Mouse (Mus musculus): ENCODE data around the gene Surf6.
"Not testable (repeated sequence)": the region's sequence is repeated elsewhere in the genome, so short reads cannot be mapped to it uniquely, and the experiment has no call there.

The Surf6 gene

GRCm38 (mm10) chr2:26913416-26914147, 10.9 kb upstream of the Surf6 start:
- DNase-seq (ENCODE audit: low spot score) = no peak

DNA sequence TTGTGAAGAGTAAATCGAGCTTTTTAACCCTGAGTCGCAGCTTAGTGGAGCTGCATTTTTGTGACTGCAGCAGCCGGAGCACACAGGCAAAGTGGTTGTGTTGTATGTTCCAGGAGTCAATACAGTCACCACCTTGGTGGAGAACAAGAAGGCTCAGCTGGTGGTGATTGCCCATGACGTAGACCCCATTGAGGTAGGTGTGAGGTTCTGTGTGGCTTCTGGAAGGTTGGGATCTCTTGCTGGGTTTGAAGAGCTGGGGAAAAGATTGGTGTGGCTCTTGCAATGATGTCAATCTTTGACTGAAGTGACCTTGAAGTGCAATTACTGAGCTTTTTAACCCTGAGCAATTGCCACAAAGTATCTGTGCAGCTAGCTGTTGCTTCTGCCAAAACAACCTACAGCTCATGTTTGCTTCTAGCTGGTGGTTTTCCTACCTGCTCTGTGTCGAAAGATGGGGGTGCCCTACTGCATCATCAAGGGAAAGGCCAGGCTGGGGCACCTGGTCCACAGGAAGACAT, 9.6 kb upstream of the Surf6 start:
- no peak for DNase-seq (ENCODE audit: low spot score)

DNA sequence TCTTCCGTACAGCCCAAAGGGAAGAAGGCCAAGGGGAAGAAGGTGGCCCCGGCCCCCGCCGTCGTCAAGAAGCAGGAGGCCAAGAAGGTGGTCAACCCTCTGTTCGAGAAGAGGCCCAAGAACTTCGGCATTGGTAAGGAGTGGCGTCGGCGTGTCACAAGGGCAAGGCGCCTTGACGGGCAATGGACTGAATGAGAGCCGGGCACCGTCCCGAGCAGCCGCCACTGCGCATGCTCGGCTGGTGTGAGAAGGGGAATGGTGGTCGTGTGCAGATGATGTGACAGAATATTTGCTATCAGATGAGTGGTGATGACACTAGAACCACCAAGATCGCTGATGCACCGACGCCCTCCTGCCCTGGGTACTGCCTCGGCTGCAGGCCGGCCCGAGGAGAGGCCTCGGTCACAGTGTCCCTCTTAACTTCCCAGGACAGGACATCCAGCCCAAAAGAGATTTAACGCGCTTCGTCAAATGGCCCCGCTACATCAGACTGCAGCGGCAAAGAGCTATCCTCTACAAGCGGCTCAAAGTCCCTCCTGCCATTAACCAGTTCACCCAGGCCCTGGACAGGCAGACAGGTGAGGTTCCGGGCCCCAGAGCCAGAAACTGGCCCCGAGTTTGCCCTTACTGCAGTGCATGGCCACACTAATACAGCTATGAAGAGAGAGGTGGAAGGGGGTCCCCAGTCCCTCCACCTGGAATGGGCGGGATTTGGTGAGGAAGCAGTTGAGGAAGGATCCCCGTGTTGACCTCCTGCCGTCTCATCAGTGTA, 8.5 kb upstream of the Surf6 start:
- DNase-seq (ENCODE audit: low spot score) = peak; percentile 64

DNA sequence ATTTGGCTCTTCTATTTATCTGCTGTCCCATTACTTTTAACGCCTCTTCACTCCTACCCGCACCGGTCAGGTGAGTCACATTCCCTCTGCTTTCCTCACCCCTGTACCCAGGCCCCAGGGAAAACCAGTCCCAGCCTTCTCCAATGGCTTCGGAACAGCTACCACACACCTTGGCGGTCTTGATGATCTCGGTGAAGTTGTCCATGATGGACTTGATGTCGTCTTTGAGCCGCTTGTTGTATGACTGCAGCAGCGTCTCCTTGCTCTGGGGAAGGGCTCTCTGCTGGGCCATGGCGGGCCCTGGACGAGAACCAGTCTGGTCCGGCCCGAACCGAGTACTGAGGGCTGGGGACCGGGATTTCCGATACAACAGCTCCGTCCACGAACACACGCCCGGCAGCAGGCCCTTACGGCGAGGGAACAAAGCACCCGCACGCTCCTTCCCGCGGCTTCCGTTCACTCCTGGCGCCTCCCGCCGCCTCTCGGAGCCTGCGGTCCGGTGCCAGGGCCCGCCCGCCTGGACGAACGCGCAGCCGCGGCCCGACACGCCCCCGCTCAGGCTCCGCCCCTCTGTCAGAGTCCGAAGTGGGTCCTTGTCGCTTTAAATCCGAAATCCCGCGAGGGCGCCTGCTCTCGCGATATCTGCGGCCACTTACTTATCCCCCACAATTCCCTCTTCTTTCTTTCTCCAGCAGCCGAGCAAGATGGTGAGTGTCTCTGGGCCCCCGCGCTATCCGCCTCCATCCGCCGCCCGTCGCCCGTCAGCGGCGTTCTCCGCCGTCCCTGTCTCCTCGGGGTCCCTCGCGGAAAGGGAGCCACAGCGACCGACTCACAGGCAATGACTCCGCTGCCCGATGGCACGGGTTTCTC, 7.7 kb upstream of the Surf6 start, which contains the start of the genes Med22 and Rpl7a:
TSS of gene Med22 (minus strand) at position 554 of the 870 bp plus-strand sequence.
TSS of gene Rpl7a (plus strand) at position 641 of the 870 bp plus-strand sequence.
- DNase-seq (ENCODE audit: low spot score) = peak; percentile 98

DNA sequence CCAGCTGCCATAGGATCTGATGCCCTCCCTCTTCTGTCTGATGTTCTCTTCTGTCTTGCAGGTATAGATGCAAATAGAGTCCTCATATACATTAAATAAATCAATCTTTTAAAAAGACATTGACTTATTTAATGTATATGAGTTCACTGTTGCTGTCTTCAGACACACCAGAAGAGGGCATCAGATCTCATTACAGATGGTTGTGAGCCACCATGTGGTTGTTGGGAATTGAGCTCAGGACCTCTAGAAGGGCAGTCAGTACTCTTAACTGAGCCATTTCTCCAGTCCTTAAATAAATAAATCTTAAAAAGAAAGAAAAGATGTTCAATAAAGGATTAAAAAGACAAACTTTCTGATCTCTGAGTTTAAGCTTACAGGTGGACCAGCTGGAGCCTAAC, 6.7 kb upstream of the Surf6 start:
- no peak for DNase-seq (ENCODE audit: low spot score)

DNA sequence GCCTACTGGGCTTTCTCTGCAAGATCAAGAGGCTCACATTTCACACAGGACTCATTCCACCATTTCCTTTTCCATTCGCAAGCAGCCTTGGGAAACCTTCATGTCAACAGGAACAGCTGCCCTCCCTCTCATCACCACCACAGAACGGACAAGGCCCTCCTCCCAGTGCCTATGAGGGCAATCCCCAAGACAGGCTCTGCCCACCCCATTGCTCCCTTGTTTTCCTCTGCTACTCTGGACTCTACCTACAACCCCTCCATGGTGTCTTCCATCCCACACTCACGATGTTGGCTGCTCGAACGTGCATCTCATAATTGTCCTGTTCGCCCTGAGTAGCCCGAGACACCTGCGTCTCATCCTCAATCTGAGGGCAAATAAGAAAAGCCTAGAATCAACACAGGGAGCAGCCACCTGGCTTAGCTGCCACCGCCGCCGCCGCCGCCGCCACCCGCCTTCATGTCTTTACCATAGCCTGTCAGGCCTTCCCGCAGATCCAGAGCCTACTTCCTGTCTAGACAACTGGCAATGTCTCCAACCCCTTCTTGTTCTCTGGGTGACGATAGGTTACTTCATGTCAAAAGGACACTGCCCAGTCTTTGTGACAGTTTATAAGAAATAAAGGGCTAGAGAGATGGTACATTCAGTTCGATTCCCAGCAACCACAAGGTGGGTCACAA, 6.2 kb upstream of the Surf6 start:
- no peak for DNase-seq (ENCODE audit: low spot score)

GRCm38 (mm10) chr2:26907109-26907508, 4.4 kb upstream of the Surf6 start:
- peak; percentile 48 for DNase-seq (ENCODE audit: low spot score)

DNA sequence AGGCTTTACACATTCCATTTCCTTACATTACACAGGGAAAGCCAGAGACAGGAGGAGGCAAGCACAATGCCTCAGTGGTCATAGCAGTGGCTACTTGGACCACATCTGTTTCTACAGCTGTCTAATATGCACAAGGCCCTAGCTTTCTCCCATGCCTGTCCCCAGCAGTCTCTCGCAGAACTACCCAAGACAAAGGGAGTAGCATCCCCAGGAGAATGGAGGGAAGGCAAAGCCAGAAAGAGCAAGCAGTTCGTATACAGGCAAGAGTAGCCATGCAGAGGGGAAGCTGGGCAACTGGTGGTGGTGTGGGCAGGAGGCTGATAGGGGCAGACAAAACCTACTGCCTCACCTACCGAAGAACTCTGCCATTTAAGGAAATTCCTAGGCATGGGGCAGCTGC, 3.8 kb upstream of the Surf6 start:
- no peak for DNase-seq (ENCODE audit: low spot score)

DNA sequence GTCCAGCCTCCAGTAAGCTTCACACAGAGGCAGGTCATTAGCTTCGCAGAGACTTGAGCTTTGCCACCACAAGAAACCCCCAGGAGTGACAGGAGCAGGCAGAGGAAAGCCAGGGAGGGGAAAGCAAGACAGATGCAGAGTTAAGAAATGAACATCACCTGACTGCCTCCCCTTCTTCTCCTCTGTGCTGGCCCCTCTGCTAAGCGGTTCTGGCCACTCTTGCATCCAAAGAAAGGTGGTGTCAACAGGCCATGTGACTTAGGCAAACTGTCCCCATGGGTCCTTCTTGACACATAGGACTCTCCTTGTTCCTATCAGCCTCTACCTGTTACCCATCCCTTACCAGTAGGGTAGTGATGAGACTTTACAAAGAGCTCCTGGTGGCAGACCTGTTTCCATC, 3.3 kb upstream of the Surf6 start:
- DNase-seq (ENCODE audit: low spot score) = no peak

GRCm38 (mm10) chr2:26903311-26903710, 632 bp upstream of the Surf6 start:
- DNase-seq (ENCODE audit: low spot score) = peak; percentile 40

- DNase-seq (ENCODE audit: low spot score) = no peak
These were observed 762 bp downstream of the Surf6 start for GRCm38 (mm10) chr2:26901834-26902400.

GRCm38 (mm10) chr2:26900731-26901130, 1.9 kb downstream of the Surf6 start:
- DNase-seq (ENCODE audit: low spot score) = no peak

DNA sequence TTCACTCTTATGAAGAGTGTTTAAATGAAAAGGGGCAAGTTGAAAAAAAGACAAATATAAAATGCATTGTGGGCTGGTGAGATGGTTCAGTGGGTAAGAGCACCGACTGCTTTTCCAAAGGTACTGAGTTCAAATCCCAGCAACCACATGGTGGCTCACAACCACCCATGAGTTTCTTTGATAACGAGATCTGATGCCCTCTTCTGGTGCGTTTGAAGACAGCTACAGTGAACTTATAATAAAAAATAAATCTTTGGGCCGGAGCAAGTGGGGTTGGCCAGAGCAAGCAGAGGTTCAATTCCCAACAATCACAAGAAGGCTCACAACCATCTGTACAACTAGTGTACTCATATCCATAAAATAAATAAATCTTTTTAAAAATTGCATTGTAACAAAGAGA, 6.8 kb downstream of the Surf6 start:
- no peak for DNase-seq (ENCODE audit: low spot score)

- not testable (repeated sequence) for DNase-seq (ENCODE audit: low spot score)
These were observed 16.5 kb downstream of the Surf6 start for GRCm38 (mm10) chr2:26886170-26886569.

- not testable (repeated sequence) for DNase-seq (ENCODE audit: low spot score)
These were observed 17.1 kb downstream of the Surf6 start for GRCm38 (mm10) chr2:26885541-26885940.

GRCm38 (mm10) chr2:26878571-26878970, 24.1 kb downstream of the Surf6 start:
- no peak for DNase-seq (ENCODE audit: low spot score)

DNA sequence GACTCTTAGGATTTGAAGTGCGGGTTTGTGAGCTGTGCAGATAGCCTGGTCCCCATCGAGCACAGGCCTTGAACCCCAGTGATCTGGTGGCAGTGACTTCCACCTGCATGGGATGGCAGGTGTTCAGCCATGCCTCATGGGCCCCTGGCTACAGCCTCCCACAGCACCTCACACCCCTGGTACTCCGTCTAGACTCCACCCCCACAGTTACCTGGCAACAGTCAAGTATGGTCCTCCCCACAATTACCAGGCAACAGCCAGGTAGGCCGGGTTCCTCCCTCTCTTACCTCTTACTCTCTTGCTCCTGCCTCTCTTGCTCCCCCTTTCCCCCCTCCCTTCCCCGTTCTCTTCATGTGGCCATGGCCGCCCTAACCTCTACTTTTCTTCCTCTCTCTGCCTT, 32.0 kb downstream of the Surf6 start:
- no peak for DNase-seq (ENCODE audit: low spot score)

- DNase-seq (ENCODE audit: low spot score) = no peak
These were observed 37.8 kb downstream of the Surf6 start, which contains the start of gene Abo for GRCm38 (mm10) chr2:26864879-26865278. Gene Abo, minus strand, starts transcription at chr2:26864979.

- no peak for DNase-seq (ENCODE audit: low spot score)
These were observed 39.8 kb downstream of the Surf6 start for GRCm38 (mm10) chr2:26862856-26863255.

- DNase-seq (ENCODE audit: low spot score) = peak; percentile 26
These were observed 55.0 kb downstream of the Surf6 start for GRCm38 (mm10) chr2:26847706-26848105.

Data from MN1 (cell line).